Mouse (Mus musculus): Measurements from ENCODE around the gene Inpp5b. TPM values are rescaled to one million over a fixed set of nuclear protein-coding genes. Genes with fewer than 3 reads are reported as not detected.
"Not testable (repeated sequence)": the region's sequence is repeated elsewhere in the genome, so short reads cannot be mapped to it uniquely, and the experiment has no call there.

The Inpp5b gene
- polyA plus RNA-seq, 1 experiment from 2014 or later = 23.6 TPM

DNA sequence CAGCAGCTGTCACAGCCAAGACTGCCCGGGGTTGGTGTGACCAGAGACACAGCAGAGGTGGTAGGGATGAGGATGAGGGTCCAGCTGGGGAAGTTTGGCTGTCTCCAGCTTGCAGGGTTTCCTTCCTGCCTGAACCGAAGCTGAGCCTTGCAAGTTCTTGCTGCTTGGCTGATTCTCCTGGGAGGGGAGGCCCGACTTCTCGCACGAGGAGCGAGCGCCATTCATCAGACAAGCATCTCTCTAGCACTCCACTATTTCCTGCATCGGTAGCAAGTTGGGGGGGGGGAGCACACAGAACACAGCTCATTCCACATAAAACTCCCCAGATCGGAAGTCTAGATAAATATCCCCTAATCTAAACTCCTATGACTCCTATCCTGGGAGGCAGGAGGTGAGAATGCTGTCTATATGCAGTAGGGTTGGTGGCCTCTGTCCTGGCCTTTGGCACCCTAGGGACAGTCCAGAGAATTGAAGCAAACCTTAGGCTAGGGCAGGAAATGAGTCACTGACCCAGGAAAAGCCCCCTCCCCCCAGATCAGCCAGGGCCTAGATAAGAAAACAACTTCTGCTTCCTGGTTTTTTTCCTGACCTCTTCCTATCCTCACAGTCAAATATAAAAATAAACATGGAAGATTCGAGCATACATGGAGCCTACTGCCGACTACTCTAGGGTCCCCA is 36.7 kb upstream of the Inpp5b start:
- peak overlapping the region; percentile 35 for H3K4me3 ChIP-seq (ENCODE audit: inconsistent target)
- H3K36me3 ChIP-seq (ENCODE audit: inconsistent target) = peaks cover 9% of the 10 kb centered on the region; the same call in 1 of the 2 replicates
- H3K79me2 ChIP-seq (ENCODE audit: inconsistent target) = peaks cover 65% of the 10 kb centered on the region
- 2% methylated on average over 11 of the region's 11 CpGs for WGBS (ENCODE audit: missing documents)
- H3K27ac ChIP-seq = peak overlapping the region; percentile 99

DNA sequence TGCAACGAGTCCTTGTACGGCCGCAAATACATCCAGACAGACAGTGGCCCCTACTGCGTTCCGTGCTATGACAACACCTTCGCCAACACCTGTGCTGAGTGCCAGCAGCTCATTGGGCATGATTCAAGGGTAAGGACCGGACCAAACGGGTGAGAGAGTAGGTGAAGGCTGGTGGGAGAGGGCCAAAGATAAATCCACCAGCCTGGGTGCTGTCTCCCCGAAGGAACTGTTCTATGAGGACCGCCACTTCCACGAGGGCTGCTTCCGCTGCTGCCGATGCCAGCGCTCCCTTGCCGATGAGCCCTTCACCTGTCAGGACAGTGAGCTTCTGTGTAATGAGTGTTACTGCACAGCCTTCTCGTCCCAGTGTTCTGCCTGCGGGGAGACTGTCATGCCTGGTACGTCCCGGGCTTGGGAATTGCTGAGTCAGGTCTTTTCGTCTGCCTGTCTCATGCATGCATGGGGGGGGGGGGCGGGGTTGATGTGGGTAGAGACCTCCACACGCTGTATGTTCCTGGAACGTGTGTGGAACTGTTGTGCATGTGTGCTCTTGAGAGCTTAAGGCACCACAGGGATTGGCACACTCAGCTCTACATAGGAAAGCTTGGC is 35.9 kb upstream of the Inpp5b start:
- H3K36me3 ChIP-seq (ENCODE audit: inconsistent target) = peaks cover 9% of the 10 kb centered on the region; the same call in 1 of the 2 replicates
- no peak overlapping the region for H3K4me3 ChIP-seq (ENCODE audit: inconsistent target)
- WGBS (ENCODE audit: missing documents) = 85% methylated on average over 23 of the region's 23 CpGs
- peaks cover 64% of the 10 kb centered on the region for H3K79me2 ChIP-seq (ENCODE audit: inconsistent target)
- peak overlapping the region; percentile 99 for H3K27ac ChIP-seq

DNA sequence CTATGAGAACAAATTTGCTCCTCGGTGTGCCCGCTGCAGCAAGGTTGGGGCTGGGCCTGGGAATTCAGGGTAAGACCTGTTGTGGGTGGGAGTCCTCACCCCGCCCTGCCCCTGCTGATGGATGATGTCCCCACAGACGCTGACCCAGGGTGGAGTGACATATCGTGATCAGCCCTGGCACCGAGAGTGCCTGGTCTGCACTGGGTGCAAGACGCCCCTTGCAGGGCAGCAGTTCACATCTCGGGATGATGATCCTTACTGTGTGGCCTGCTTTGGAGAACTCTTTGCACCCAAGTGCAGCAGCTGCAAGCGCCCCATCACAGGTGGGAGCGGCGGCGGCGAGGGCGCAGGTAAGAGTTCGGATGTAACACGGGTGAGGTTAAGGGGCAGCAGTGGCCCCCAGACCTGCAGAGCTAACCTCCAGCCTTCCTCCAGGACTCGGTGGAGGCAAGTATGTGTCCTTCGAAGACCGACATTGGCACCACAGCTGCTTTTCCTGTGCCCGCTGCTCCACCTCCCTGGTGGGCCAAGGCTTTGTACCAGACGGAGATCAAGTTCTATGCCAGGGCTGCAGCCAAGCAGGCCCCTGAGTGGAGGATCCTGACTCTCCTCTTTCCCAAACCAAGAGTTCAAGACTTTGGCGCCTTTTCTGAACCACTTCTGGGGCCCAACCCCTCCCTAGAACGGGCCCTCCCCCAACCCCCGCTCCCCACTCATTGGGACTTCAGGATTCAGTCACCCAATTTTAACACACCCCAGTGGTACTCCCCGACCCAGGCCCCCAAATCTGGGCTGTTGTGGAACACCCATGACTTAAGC is 34.1 kb upstream of the Inpp5b start:
- WGBS (ENCODE audit: missing documents) = 91% methylated on average over 16 of the region's 25 CpGs
- Histone ChIP-seq H3K27ac (peak overlapping the region; percentile 99), H3K79me2 (ENCODE audit: inconsistent target) (peaks cover 46% of the 10 kb centered on the region)

DNA sequence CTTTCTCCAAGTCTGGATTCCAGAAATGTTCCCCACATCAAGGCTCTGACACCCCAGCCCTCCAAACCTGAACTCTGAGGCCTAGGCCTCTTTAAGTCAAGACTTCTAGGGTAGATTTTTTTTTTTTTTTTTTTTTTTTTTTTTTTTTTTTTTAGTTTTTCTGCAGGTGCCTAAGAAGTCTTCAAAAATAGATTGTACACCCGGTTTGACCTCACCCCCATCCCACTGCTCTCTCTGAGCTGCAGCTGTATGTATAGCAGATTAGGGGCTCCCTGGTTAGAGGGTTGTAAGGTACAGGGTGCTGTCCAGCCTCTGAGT is 33.5 kb upstream of the Inpp5b start:
- Histone ChIP-seq H3K27ac (peak overlapping the region; percentile 99), H3K79me2 (ENCODE audit: inconsistent target) (peaks cover 40% of the 10 kb centered on the region)
- not testable (repeated sequence) for H3K4me3 ChIP-seq (ENCODE audit: inconsistent target); H3K36me3 ChIP-seq (ENCODE audit: inconsistent target)
- no CpG with 5 or more reads among the region's 1 CpGs for WGBS (ENCODE audit: missing documents)

More for the DNA sequence above, 34.1 kb upstream of the Inpp5b start:
- H3K4me3 ChIP-seq (ENCODE audit: inconsistent target); H3K36me3 ChIP-seq (ENCODE audit: inconsistent target): not testable (repeated sequence)

DNA sequence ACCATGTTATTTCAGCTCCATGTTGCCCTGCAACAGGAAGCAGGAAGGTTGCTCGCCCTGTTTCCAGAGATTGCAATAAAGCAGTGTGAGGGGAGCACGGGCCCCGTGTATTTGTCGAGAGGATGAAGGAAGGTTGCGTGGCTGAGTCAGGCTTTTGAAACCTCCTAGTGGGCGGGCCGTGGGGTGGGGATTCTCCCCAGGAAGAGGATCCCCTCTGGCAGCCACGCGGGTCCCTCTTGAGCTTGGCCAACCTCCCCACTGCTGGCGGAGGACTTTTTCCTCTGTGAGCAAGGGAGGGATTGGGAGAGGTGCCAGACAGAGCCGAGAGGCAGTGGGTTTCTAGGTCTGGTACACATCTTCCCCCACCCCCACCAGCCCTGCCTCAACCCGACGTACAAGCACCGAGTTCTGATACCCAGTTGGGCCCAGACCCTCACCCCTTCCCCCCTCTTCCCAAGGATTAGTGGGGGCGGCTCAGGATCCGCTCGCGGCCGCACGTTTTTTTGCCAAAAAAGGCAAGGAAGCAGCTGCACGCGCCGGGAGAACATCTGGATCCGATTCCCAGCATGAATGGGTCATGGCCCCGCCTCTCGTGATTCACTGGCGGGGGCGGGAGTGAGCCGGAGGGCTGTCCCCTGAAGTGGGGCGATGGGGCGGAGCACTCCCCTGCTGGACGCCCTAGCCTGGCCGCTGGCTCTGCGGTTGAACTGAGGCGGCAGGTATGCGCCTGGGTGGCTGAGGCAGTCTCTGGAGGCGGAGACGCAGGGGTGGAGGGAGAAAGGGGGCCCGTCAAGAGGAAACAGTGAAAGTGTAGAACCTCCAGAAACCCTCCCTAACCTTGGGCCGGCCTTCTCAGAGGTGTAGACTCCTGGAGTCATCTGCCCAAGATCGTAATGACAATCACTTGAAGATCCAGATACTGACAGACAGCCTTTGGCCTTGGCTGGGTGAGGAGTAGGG is 32.9 kb upstream of the Inpp5b start:
- Histone ChIP-seq H3K79me2 (ENCODE audit: inconsistent target) (peaks cover 33% of the 10 kb centered on the region), H3K27ac (peak overlapping the region; percentile 99), H3K4me3 (ENCODE audit: inconsistent target) (peak overlapping the region; percentile 22; the same call in 1 of the 2 replicates), H3K36me3 (ENCODE audit: inconsistent target) (peaks cover 9% of the 10 kb centered on the region; the same call in 1 of the 2 replicates)
- under 1% methylated on average over 34 of the region's 41 CpGs for WGBS (ENCODE audit: missing documents)

DNA sequence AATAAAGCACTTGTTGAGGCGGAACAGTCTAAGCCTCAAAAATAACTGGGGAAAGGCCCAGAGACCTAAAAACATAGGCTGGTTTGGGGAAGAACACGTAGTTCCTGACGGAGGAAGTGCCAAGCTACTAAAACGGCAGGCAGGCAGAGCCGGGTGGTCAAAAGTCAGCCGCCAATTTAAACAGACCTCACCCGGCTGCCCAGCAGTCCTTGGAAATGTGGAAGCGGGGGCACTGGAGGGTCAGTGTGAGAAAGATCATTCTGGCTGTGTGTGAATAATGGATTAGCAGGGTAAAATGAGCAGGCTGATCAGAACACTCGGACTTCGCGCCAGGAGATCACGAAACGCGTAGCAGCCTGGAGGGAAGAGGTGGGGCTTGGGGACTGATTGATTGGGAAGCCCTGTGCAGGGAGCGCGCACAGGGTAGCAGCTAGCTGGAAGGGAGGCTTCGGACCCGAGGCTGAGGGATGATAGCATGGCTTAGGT is 31.6 kb upstream of the Inpp5b start:
- H3K36me3 ChIP-seq (ENCODE audit: inconsistent target) = peaks cover 9% of the 10 kb centered on the region; the same call in 1 of the 2 replicates
- 1% methylated on average over 18 of the region's 18 CpGs for WGBS (ENCODE audit: missing documents)
- peak overlapping the region; percentile 99 for H3K27ac ChIP-seq
- H3K4me3 ChIP-seq (ENCODE audit: inconsistent target) = peak overlapping the region; percentile 20
- peaks cover 29% of the 10 kb centered on the region for H3K79me2 ChIP-seq (ENCODE audit: inconsistent target)

DNA sequence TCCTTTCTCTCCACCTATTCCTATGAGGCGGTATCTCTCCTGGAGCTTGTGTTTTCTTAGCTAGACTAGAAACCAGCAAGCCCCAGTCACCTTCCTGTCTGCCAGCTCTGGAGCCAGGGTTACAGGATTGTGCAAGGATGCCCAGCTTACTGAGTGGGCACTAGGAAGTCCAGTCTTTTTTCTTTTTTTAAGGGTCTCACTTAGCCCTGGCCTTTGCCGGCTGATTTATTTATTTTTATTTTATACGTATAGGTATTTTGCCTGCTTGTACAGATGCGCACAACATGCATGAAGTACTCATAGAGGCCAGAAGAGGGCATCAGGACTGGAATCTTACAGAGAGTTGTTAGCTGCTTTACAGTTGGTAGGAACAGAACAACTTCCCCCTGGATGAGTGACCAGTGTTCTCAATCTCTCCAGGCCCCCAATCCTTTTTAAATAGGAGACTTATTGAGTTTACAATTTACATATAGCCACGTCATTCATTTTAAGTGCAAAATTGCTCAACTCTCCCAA is 30.8 kb upstream of the Inpp5b start:
- Histone ChIP-seq H3K36me3 (ENCODE audit: inconsistent target) (peaks cover 9% of the 10 kb centered on the region; the same call in 1 of the 2 replicates), H3K27ac (peak overlapping the region; percentile 99), H3K79me2 (ENCODE audit: inconsistent target) (peaks cover 31% of the 10 kb centered on the region), H3K4me3 (ENCODE audit: inconsistent target) (no peak overlapping the region)
- 0% methylated on average over 5 of the region's 5 CpGs for WGBS (ENCODE audit: missing documents)

DNA sequence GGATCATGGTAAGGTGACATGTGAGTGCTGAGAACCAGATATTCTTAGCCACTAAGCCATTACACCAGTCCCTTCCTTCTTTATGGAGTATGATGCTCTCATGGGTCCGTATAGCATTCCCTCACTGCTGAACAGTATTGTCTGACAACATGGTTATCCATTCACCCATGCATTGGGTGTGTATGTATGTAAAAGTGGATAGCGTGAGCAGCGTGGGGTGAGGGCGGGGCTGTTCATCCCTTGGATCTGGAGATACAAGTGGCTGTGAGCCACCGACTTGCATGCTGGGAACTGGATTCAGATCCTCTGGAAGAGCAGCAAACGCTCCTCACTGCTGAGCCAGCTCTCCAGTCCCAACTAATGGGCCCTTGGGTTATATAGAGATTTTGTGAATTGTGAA is 29.0 kb upstream of the Inpp5b start:
- Histone ChIP-seq H3K36me3 (ENCODE audit: inconsistent target) (peaks cover 1% of the 10 kb centered on the region; the same call in 1 of the 2 replicates), H3K27ac (no peak overlapping the region), H3K79me2 (ENCODE audit: inconsistent target) (peaks cover 28% of the 10 kb centered on the region), H3K4me3 (ENCODE audit: inconsistent target) (no peak overlapping the region)
- 96% methylated on average over 6 of the region's 6 CpGs for WGBS (ENCODE audit: missing documents)

DNA sequence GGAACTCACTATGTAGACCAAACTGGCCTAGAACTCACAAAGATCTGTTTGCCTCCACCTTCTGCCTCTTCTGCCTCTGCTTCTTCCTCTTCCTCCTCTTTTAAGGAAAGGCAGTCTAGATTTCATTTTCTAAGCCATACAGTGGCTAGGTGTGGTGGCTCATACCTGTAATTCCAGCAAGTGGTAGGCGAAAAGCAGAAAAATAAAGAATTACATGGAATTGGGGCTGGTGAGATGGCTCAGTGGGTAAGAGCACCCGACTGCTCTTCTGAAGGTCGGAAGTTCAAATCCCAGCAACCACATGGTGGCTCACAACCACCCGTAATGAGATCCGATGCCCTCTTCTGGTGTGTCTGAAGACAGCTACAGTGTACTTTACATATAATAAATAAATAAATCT is 27.8 kb upstream of the Inpp5b start:
- Histone ChIP-seq H3K36me3 (ENCODE audit: inconsistent target) (peaks cover 14% of the 10 kb centered on the region), H3K27ac (peak overlapping the region; percentile 74; the same call in 1 of the 2 replicates), H3K79me2 (ENCODE audit: inconsistent target) (peaks cover 26% of the 10 kb centered on the region), H3K4me3 (ENCODE audit: inconsistent target) (peak overlapping the region; percentile 89; the same call in 1 of the 2 replicates)
- 100% methylated on average over 3 of the region's 5 CpGs for WGBS (ENCODE audit: missing documents)

DNA sequence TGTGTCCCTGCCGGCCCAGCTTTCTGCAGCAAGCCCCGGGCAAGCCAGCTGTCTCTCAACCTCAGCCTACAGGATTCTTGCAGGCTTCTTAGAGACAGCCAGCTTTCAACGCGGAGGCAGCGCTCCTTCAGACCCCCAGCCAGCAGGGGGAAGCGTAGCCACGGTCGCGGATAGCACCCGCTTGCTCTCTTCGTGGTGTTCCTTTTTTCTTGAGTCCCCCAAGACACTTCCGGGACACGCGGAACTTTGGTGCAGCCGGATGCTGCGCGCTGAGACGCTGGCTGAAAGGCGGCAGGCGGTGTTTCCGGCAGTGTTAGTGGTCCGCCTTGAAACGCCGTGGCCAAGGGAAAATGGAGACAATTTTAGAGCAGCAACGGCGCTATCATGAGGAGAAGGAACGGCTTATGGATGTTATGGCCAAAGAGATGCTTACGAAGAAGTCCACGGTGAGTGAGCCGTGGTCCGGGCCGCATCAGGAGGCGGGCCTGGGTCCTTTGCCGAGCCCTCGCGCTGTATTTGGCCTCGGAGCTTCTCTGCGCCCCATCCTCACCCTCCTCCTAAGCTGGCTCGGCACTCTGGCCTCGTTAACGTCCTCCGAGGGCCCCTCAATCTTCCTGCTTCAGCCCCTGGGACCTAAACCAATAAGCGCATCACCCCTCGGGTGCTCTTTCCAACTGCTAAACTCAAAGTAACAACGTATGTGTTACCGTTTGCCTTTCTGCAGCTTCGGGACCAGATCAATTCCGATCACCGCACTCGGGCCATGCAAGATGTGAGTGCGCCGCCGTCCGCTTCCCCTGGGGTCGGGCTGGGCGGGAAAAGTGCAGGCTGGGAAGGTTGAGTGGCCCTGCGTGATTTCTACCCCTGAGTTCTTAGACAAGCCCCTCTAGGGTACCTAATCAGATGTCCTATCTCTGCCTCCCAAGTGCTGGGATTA is 26.8 kb upstream of the Inpp5b start, which contains the start of gene Sf3a3:
Sf3a3 (plus strand) TSS at position 232 of the 937 bp plus-strand sequence.
- Histone ChIP-seq H3K79me2 (ENCODE audit: inconsistent target) (peaks cover 26% of the 10 kb centered on the region), H3K4me3 (ENCODE audit: inconsistent target) (peak within 1 kb of the TSS; percentile 89), H3K36me3 (ENCODE audit: inconsistent target) (peaks cover 23% of the 10 kb centered on the region), H3K27ac (peak within 1 kb of the TSS; percentile 74)
- WGBS (ENCODE audit: missing documents) = under 1% methylated on average over 55 of the region's 57 CpGs

DNA sequence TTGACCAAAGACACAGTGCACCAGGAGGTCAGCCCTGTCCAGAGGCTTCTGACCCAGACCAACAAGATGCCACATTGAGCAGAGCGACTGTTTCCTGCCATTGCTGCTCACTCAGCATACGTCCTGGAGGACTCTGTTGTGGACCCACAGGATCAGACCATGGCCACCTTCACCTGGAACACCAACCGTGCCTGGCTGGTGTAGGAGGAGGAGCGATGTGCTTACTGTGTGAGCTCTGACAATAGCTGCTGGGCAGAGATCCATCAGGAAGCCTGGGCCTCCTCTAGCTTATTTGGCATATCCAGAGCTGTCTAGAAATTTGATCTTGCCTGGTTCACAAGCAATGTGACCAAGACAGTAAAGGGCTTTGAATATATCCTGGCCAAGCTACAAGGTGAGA is 22.5 kb upstream of the Inpp5b start:
- H3K79me2 ChIP-seq (ENCODE audit: inconsistent target) = peaks cover 26% of the 10 kb centered on the region
- 94% methylated on average over 4 of the region's 4 CpGs for WGBS (ENCODE audit: missing documents)
- no peak overlapping the region for H3K4me3 ChIP-seq (ENCODE audit: inconsistent target)
- peaks cover 60% of the 10 kb centered on the region for H3K36me3 ChIP-seq (ENCODE audit: inconsistent target)
- H3K27ac ChIP-seq = no peak overlapping the region

DNA sequence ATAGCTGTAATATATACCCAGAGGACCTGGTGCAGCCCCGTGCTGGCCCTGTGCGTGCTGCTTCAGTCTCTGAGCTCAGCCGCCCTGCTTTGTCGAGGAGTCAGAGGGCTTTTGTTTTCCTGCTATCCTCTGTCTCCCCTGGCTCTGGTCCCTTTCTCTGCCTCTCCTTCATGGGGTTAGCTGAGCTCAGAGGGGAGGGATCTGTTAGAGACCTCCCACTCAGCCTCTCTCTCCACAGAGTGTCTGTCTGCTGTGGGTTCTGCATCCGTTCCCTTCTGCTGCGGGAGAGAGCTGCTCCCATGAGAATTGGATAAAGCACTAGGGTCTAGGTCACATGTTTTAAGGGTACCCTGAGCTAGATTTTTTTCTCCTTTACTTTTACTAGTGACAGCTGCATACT is 15.5 kb upstream of the Inpp5b start:
- 95% methylated on average over 6 of the region's 6 CpGs for WGBS (ENCODE audit: missing documents)
- Histone ChIP-seq H3K27ac (no peak overlapping the region), H3K79me2 (ENCODE audit: inconsistent target) (no peaks in the 10 kb centered on the region), H3K4me3 (ENCODE audit: inconsistent target) (no peak overlapping the region), H3K36me3 (ENCODE audit: inconsistent target) (peaks cover 96% of the 10 kb centered on the region)

DNA sequence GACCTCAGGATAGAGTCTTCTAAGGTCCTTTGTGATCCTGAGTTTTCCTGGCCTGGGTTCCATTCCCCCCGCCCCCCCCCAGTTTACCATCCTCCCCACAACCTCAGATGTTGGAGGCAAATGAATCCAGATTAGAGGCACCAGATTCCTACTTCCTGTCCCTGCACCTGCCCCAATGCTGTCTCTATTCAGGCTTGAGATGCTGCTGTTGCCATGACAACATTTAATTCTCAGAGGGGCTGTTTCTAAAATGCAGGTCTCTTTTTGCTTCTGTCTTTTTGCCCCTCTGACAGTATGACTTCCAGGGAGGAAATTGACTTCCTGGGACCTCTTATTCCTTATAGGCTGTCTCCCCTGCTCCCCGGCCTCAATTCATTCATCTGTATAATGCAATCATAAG is 4.7 kb upstream of the Inpp5b start:
- no peaks in the 10 kb centered on the region for H3K79me2 ChIP-seq (ENCODE audit: inconsistent target)
- H3K27ac ChIP-seq = no peak overlapping the region; the same call in 1 of the 2 replicates
- WGBS (ENCODE audit: missing documents) = 100% methylated on average over 2 of the region's 2 CpGs
- no peak overlapping the region for H3K4me3 ChIP-seq (ENCODE audit: inconsistent target)
- H3K36me3 ChIP-seq (ENCODE audit: inconsistent target) = no peaks in the 10 kb centered on the region; the same call in 1 of the 2 replicates

Measured in macrophage (primary cell).